Mouse (Mus musculus) CH12.LX (cell line): ENCODE data around the gene Hyal3. TPM values are rescaled to one million over a fixed set of nuclear protein-coding genes. Genes with fewer than 3 reads are reported as not detected.
A peak's percentile ranks its signal among the peaks of the same experiment; 100 is the strongest.

Source experiments
- DNase-seq: peaks from one replicate; pipeline ENCODE4 v3.0.0-alpha.2; 2013; ENCODE audit errors: extremely low read depth
- H3K27ac ChIP-seq: 2 replicates; pipeline ENCODE4 v1.5.1; 2012; ENCODE audit warnings: low read depth, mild to moderate bottlenecking, control low read depth, moderate library complexity; ENCODE audit not compliant: insufficient read depth
- H3K27me3 ChIP-seq: replicated peaks from 2 replicates; pipeline ENCODE3; 2012; ENCODE audit warnings: inconsistent platforms
- H3K36me3 ChIP-seq, 2 experiments: replicated peaks in 1 of 2; 2 replicates each; pipeline versions ENCODE3 to v1.6.1; 2012; ENCODE audit warnings: inconsistent platforms in 1 of 2, low read length in 1 of 2, mild to moderate bottlenecking in 1 of 2, mixed read lengths in 1 of 2, moderate library complexity in 1 of 2; ENCODE audit not compliant: control insufficient read depth in 1 of 2, insufficient read depth in 1 of 2
- H3K4me1 ChIP-seq, 2 experiments: 2 replicates each; pipeline ENCODE4 v1.6.1; 2012; ENCODE audit warnings: inconsistent platforms in 1 of 2, moderate library complexity in 1 of 2; ENCODE audit not compliant: insufficient read depth in 2 of 2, control insufficient read depth in 1 of 2
- H3K4me2 ChIP-seq: 2 replicates; pipeline ENCODE4 v1.6.1; 2012; ENCODE audit warnings: low read depth, mild to moderate bottlenecking, control low read depth; ENCODE audit not compliant: poor library complexity, insufficient read depth, severe bottlenecking
- H3K4me3 ChIP-seq, 3 experiments: fragments of 150-350 bp in 1 of 3; sonication (generic) in 1 of 3; replicated peaks in 1 of 3; 2 replicates each; pipeline versions ENCODE3 to v1.5.1; 2011 to 2012; ENCODE audit warnings: low read depth in 2 of 3, low read length in 2 of 3, mild to moderate bottlenecking in 2 of 3, moderate library complexity in 2 of 3, control low read depth in 1 of 3, improper control_type of control experiment in 1 of 3, inconsistent platforms in 1 of 3, mixed read lengths in 1 of 3; ENCODE audit not compliant: poor library complexity in 1 of 3
- H3K79me2 ChIP-seq: replicated peaks from 2 replicates; pipeline ENCODE4 v1.6.1; 2012; ENCODE audit warnings: mild to moderate bottlenecking, moderate library complexity; ENCODE audit not compliant: control insufficient read depth, poor library complexity, insufficient read depth, severe bottlenecking; ENCODE audit errors: extremely low read depth
- H3K9ac ChIP-seq: 2 replicates; pipeline ENCODE4 v1.6.1; 2012; ENCODE audit warnings: low read depth, mild to moderate bottlenecking, control low read depth, moderate library complexity; ENCODE audit not compliant: insufficient read depth
- H3K9me3 ChIP-seq: replicated peaks from 2 replicates; pipeline ENCODE3; 2012; ENCODE audit warnings: low read length, inconsistent platforms, mixed read lengths
- BHLHE40 ChIP-seq: IDR thresholded peaks from 2 replicates; pipeline ENCODE4 v1.6.1; 2011; ENCODE audit warnings: mild to moderate bottlenecking, low read depth, low read length, improper control_type of control experiment
- CHD2 ChIP-seq: IDR thresholded peaks from 2 replicates; pipeline ENCODE4 v1.6.1; 2011; ENCODE audit warnings: low read length, improper control_type of control experiment
- E2F4 ChIP-seq: IDR thresholded peaks from 2 replicates; pipeline ENCODE4 v1.6.1; 2011; ENCODE audit warnings: low read depth, low read length, improper control_type of control experiment; ENCODE audit not compliant: insufficient replicate concordance
- ELF1 ChIP-seq: IDR thresholded peaks from 2 replicates; pipeline ENCODE4 v1.6.1; 2014; ENCODE audit warnings: low read depth, mild to moderate bottlenecking, inconsistent platforms, low read length, improper control_type of control experiment
- EP300 ChIP-seq: IDR thresholded peaks from 2 replicates; pipeline ENCODE4 v1.6.1; 2011; ENCODE audit warnings: low read length, improper control_type of control experiment
- ETS1 ChIP-seq: conservative IDR thresholded peaks from 2 replicates; pipeline ENCODE4 v1.6.1; 2012; ENCODE audit warnings: low read depth, mild to moderate bottlenecking, inconsistent platforms, low read length, improper control_type of control experiment, moderate library complexity
- HCFC1 ChIP-seq: IDR thresholded peaks from 2 replicates; pipeline ENCODE4 v1.6.1; 2012; ENCODE audit warnings: low read depth, mild to moderate bottlenecking, inconsistent platforms, low read length, improper control_type of control experiment
- IRF4 ChIP-seq: IDR thresholded peaks from 2 replicates; pipeline ENCODE4 v1.6.1; 2014; ENCODE audit warnings: low read depth, mild to moderate bottlenecking, inconsistent platforms, low read length, improper control_type of control experiment
- JUN ChIP-seq: IDR thresholded peaks from 2 replicates; pipeline ENCODE4 v1.6.1; 2011; ENCODE audit warnings: low read depth, mild to moderate bottlenecking, low read length, improper control_type of control experiment, moderate library complexity; ENCODE audit not compliant: insufficient read depth
- KAT2A ChIP-seq: IDR thresholded peaks from 2 replicates; pipeline ENCODE4 v1.6.1; 2012; ENCODE audit warnings: low read length, improper control_type of control experiment, inconsistent platforms; ENCODE audit not compliant: insufficient replicate concordance
- MAFK ChIP-seq: IDR thresholded peaks from 2 replicates; pipeline ENCODE4 v1.6.1; 2011; ENCODE audit warnings: low read length, improper control_type of control experiment; ENCODE audit not compliant: insufficient replicate concordance
- MAX ChIP-seq: IDR thresholded peaks from 2 replicates; pipeline ENCODE4 v1.6.1; 2011; ENCODE audit warnings: low read length, improper control_type of control experiment
- MEF2A ChIP-seq: IDR thresholded peaks from 2 replicates; pipeline ENCODE4 v1.6.1; 2014; ENCODE audit warnings: low read depth, mild to moderate bottlenecking, inconsistent platforms, low read length, improper control_type of control experiment, borderline replicate concordance
- PAX5 ChIP-seq: IDR thresholded peaks from 2 replicates; pipeline ENCODE4 v1.6.1; 2012; ENCODE audit warnings: low read length, inconsistent platforms, mixed read lengths
- RCOR1 ChIP-seq: conservative IDR thresholded peaks from 2 replicates; pipeline ENCODE4 v1.6.1; 2012; ENCODE audit warnings: low read depth, mild to moderate bottlenecking, inconsistent platforms, low read length, improper control_type of control experiment
- SIN3A ChIP-seq: IDR thresholded peaks from 2 replicates; pipeline ENCODE4 v1.6.1; 2012; ENCODE audit warnings: low read length, improper control_type of control experiment, inconsistent platforms
- SMC3 ChIP-seq: IDR thresholded peaks from 2 replicates; pipeline ENCODE4 v1.6.1; 2011; ENCODE audit warnings: low read depth, low read length, improper control_type of control experiment
- UBTF ChIP-seq: IDR thresholded peaks from 2 replicates; pipeline ENCODE4 v1.6.1; 2012; ENCODE audit warnings: low read depth, mild to moderate bottlenecking, inconsistent platforms, low read length, improper control_type of control experiment, moderate library complexity
- USF1 ChIP-seq: IDR thresholded peaks from 2 replicates; pipeline ENCODE4 v1.6.1; 2014; ENCODE audit warnings: low read depth, mild to moderate bottlenecking, inconsistent platforms, low read length, improper control_type of control experiment
- USF2 ChIP-seq: conservative IDR thresholded peaks from 2 replicates; pipeline ENCODE4 v1.6.1; 2011; ENCODE audit warnings: low read depth, low read length, improper control_type of control experiment
- ZC3H11A ChIP-seq: IDR thresholded peaks from 2 replicates; pipeline ENCODE4 v1.6.1; 2012; ENCODE audit warnings: low read depth, mild to moderate bottlenecking, inconsistent platforms, low read length, improper control_type of control experiment
- ZKSCAN1 ChIP-seq: IDR thresholded peaks from 2 replicates; pipeline ENCODE4 v1.6.1; 2012; ENCODE audit warnings: low read depth, inconsistent platforms, low read length, improper control_type of control experiment, borderline replicate concordance
- ZMIZ1 ChIP-seq: IDR thresholded peaks from 2 replicates; pipeline ENCODE4 v1.6.1; 2012; ENCODE audit warnings: low read depth, mild to moderate bottlenecking, inconsistent platforms, low read length, improper control_type of control experiment
- ZNF384 ChIP-seq: IDR thresholded peaks from 2 replicates; pipeline ENCODE4 v1.6.1; 2012; ENCODE audit warnings: low read depth, low read length, improper control_type of control experiment, inconsistent platforms
- dilution Hi-C: fragments of 300-500 bp; cut with MboI; formaldehyde crosslinking; loops from 2 replicates; pipeline ENCODE4 v1.14.3; 2020; ENCODE audit warnings: low sequenced_read_pairs; ENCODE audit not compliant: extremely low pct_unique_long_range_greater_than_20kb, extremely low pct_ligation_motif_present
- in situ Hi-C: fragments of 300-500 bp; cut with MboI; formaldehyde crosslinking; loops from 3 replicates; pipeline ENCODE4 v1.14.3; 2019; ENCODE audit warnings: low sequenced_read_pairs, low pct_ligation_motif_present, low pct_unique_long_range_greater_than_20kb, mixed read lengths
- polyA plus RNA-seq: library from polyadenylated mRNA; unstranded; fragments of >175 nt; gene quantifications from 2 replicates; pipeline ENCODE4 v1.2.1, GENCODE M21; 2012; ENCODE audit warnings: low read depth; ENCODE audit not compliant: insufficient read length
- total RNA-seq, 2 experiments: library from RNA; depleted of rRNA; stranded (reverse); fragments of 300-350 nt in 1 of 2; fragments of >200 nt in 1 of 2; gene quantifications; 2 replicates each; pipeline ENCODE4 v1.2.3; 2012 to 2014

The Hyal3 gene
- total and polyA plus RNA-seq, 3 experiments, result 0.12 to 0.21 (median 0.13) TPM

- Histone ChIP-seq H3K9ac (no peak overlapping the region), H3K36me3 (peaks cover 8 to 24% of the 10 kb centered on the region in 2 experiments), H3K27ac (no peak overlapping the region), H3K4me3 (no peak overlapping the region), H3K4me1 (peaks cover 17 to 43% of the 10 kb centered on the region in 2 experiments), H3K4me2 (no peak overlapping the region), H3K27me3 (no peaks in the 10 kb centered on the region), H3K79me2 (no peaks in the 10 kb centered on the region), H3K9me3 (no peaks in the 10 kb centered on the region)
- DNase-seq, result no peak
- TF ChIP-seq MAX (no peak), ZKSCAN1 (no peak), PAX5 (no peak), JUN (no peak), USF2 (no peak), KAT2A (no peak), SMC3 (no peak), HCFC1 (no peak), SIN3A (no peak), EP300 (no peak), ETS1 (no peak), MEF2A (no peak), ELF1 (no peak), E2F4 (no peak), ZMIZ1 (no peak), RCOR1 (no peak), ZNF384 (no peak), ZC3H11A (no peak)
- in situ Hi-C loops, result no loop called here
- dilution Hi-C loops, result no loop called here
Observed at GRCm38 (mm10) chr9:107579023-107579900, 1.4 kb upstream of the Hyal3 start.

- Histone ChIP-seq H3K4me3 (peak overlapping the region; percentile 62 to 95 (median 84)), H3K9ac (peak overlapping the region; percentile 81), H3K36me3 (peaks cover 8 to 33% of the 10 kb centered on the region in 2 experiments), H3K4me2 (peak overlapping the region; percentile 84), H3K27ac (no peak overlapping the region), H3K27me3 (no peaks in the 10 kb centered on the region), H3K79me2 (no peaks in the 10 kb centered on the region), H3K4me1 (peaks cover 10 to 42% of the 10 kb centered on the region in 2 experiments), H3K9me3 (no peaks in the 10 kb centered on the region)
- in situ Hi-C loops, result no loop called here
- dilution Hi-C loops, result no loop called here
- DNase-seq, result no peak
- no peak for TF ChIP-seq ELF1
- no peak for TF ChIP-seq JUN
- TF ChIP-seq MAFK, result no peak
- no peak for TF ChIP-seq ETS1
- TF ChIP-seq BHLHE40, result no peak
- no peak for TF ChIP-seq UBTF
- TF ChIP-seq IRF4, result no peak
- TF ChIP-seq ZC3H11A, result no peak
- TF ChIP-seq CHD2, result no peak
- TF ChIP-seq EP300, result no peak
- TF ChIP-seq USF1, result no peak
Observed at GRCm38 (mm10) chr9:107581584-107581983, 966 bp downstream of the Hyal3 start.
